Mouse (Mus musculus) testis, adult 2 months (tissue): ENCODE measurements at regions not wholly inside any gene's neighbourhood (a gene's known extent, or its start where the extent isn't known, plus 50 kb on each side); places are given as distances from the start of the nearest gene placed in this dataset.

Experiments
- CTCF ChIP-seq: fragments of 200-500 bp; IDR thresholded peaks from 2 replicates; pipeline ENCODE4 v1.5.1; 2012; ENCODE audit warnings: low read depth, mild to moderate bottlenecking, inconsistent platforms, low read length, moderate library complexity; ENCODE audit not compliant: control insufficient read depth, insufficient read depth, insufficient replicate concordance
- POLR2A ChIP-seq: fragments of 200-500 bp; IDR thresholded peaks from 2 replicates; pipeline ENCODE4 v1.6.1; 2012; ENCODE audit warnings: low read depth, mild to moderate bottlenecking, inconsistent platforms, low read length, moderate library complexity; ENCODE audit not compliant: control insufficient read depth

- TF ChIP-seq POLR2A (no peak), CTCF (no peak)
These were observed 128.5 kb upstream of the Cadm1 start for GRCm38 (mm10) chr9:47401511-47401910.
